Mouse (Mus musculus) adrenal gland, postnatal 25 days (tissue): ENCODE measurements at regions not wholly inside any gene's neighbourhood (a gene's known extent, or its start where the extent isn't known, plus 50 kb on each side); places are given as distances from the start of the nearest gene placed in this dataset.
"Not testable (repeated sequence)": the region's sequence is repeated elsewhere in the genome, so short reads cannot be mapped to it uniquely, and the experiment has no call there.

ENCODE experiments used
- DNase-seq: peaks from one replicate; pipeline ENCODE4 v3.0.0; 2021; ENCODE audit warnings: mixed read lengths

DNA sequence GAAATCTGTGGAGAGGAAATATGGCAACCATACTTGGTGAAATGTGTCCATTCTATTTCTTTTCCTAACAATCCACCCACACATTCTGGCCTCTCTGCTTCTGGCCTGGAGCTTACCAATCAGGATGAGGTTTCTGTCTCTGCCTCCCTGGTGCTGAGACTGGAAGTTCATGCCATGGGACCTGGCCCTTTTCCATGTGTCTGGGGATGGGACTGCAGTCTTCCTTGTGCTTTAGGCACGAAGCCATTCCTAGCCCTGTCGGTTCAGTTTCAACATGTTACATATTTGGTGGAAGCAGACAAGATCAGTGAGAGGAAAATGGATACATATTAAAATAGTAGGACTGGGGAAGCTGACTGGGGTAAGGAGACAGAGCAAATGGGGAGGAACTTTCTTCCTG, 100.2 kb upstream of the Tcerg1l start:
- DNase-seq: no peak

DNA sequence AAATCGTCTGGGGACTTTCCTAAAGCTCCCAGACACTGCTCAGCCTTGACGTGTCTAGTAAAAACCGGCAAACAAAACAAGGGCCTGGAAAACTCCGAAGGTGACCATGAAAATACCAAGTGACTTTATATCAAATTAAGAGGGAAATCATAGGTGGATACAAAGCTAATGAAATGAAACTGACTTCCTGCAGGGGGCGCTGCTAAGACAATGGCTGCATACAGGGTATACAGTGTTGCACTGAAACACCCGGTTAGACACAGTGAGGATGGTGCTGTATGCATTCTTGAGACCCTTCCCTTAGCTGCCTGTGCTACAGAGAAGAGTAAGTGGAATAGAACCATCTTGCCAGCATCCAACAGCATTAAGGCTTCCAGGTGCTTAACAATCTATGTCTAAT, 99.7 kb upstream of the Tcerg1l start:
- DNase-seq: peak; percentile 16

DNA sequence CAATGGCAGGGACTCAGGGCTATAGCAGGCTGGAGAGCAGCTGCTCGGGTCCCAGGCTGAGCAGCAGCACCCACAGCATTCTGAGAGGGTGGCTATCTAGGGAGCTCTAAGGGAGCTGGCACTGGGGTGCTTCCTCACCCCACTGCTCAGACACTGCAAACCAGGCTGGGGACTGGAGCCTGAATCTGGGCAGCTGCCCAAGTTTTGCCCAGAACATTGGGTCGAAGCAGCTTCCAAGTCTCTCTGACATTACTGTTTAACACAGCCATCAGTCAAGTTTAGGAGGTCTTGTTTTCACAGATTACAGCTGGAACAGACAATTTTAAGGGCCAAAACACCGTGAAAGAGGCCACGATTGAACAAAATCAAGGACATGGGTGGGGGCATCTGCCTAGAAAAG, 96.1 kb upstream of the Tcerg1l start:
- DNase-seq: no peak

DNA sequence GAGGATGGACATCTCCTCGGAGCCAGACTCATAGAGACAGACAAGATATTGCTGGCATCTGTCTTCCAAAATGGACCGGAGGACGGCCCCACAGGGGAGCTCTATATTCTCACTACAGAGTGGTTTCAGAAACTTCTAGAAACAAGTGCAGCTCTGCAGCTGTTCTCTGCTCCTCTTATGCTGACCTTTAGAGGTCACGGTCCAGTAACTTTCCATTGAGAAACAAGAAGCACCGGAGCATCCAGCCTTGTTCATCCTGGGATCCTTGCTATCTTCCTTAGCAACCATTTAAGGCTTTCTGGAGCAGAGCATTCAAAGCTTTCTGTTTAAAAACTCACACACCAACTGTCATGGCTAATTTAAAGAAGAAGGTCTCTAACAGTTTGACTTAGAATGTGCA, 94.7 kb upstream of the Tcerg1l start:
- DNase-seq: no peak

DNA sequence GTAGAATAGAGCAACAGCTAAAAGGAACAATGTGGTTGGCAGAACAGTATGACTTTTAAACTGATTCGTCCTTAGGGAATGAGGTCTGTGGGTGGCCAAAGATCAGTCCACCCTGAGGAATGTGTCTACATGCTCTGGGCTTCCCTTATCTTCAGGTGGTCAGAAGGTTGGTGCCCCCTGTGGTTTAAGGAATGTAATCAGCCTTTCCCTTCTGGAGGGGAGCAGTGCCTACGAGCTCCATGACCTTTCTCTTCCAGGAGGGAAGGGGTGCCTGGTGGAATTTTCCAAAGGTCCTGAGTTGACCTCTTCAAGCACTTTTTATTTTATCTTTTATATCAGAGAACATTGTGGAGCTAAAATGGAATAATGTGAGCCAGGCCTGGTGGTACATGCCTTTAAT, 91.9 kb upstream of the Tcerg1l start:
- DNase-seq: no peak

DNA sequence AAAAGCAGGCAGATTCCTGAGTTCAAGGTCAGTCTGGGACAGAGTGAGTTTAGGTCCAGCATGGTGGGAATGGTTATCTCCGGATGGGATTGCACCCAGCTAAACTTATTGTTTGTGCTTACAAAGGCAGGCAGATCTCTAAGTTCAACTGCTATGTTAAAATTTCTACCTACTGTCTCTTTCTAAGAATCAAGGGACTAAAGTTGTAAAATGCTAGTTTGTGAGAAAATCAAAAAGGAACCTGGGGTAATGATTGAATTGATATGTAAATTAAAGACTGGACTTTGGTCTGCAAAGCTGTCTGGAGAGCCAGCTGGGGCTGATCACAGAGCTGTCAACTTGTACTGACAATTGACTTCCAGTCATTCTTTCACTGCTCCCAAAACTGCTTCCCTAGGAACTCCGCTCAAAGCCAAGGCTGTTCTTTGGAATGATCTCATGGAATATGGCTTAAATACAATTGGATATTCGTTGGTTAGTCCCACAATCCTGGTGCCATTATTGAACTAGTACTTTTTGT, 90.7 kb upstream of the Tcerg1l start:
- DNase-seq: no peak

DNA sequence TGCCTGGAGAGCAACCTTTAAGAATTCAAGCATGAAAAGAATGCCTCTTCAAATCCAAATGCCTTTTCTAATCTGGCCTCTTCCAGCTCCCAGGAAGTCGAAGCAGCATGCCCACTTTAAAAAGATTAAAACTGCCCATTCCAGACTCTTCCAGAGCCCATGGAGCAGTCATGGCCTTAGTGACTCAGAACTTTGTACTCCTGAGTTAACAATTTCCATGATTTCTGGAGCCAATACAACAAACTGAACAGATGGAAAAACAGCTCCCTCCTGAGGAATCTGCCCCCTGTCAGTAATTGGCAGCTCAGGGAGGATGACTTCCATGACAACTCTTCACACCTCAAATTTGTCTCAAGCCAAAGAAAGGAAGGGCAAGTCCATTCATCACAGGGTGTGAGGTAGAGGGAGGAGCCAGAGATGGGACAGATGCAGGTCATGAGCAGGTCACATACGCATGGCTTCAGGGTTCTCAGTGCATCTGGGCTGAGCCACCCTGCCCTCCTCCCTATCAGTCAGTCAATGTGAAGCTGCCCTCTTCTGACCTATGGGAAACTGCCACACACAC, 75.4 kb upstream of the Tcerg1l start:
- DNase-seq: no peak

DNA sequence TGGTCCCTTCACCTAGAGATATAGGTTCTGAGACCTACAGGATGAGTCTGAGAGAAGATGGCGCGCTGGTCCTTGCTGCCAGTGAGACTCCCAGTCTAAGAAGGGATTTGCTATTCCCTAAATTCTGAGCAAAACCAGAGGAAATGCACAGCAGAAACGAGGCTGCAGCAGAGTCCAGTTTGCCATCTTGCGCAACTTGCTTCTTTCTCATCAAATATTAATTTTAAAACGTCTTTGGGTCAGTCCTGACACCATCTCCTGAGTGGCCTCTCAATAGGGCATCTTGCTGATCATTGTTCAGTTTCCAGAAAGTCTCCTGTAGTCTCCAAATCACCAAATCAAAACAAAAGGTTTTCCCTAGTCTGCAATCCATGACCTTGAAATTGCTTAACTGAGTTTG, 74.8 kb upstream of the Tcerg1l start:
- no peak for DNase-seq

DNA sequence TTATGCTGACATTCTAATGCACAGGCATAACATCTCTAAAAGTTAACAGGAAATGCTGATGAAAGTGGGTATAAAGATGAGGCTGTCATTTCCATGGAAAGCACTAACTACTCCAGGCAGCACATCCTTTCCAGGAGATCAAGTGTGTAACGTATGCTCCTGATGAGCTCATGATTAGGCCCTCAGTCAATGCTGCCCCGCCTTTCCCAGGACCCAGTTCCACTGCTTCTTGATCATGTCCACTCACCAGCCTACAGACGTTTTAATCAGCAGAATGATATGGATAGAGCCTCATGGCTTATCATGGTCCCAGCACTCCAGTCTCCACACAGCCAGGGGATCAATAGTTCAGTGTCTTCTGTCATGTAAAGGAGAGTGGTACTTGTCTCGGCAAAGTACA, 71.7 kb upstream of the Tcerg1l start:
- no peak for DNase-seq

DNA sequence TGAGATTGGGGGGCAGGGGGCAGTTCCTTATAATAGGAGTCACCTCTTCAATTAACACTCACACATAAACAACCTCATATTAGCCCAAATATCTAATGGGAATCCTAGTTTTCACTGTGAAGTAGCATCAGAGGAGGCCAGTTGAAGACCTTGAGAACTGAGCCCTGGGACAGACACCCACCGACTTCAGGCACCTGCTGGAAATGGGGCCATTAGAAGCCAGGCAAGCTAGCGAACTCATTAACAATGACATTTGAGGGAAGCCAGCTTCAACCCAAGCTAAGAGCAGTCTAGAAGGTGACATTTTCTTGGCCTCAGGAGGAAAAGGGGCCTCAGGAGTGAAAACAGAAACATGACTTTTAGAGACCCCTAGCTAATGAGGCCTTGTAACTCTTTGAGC, 70.9 kb upstream of the Tcerg1l start:
- no peak for DNase-seq

DNA sequence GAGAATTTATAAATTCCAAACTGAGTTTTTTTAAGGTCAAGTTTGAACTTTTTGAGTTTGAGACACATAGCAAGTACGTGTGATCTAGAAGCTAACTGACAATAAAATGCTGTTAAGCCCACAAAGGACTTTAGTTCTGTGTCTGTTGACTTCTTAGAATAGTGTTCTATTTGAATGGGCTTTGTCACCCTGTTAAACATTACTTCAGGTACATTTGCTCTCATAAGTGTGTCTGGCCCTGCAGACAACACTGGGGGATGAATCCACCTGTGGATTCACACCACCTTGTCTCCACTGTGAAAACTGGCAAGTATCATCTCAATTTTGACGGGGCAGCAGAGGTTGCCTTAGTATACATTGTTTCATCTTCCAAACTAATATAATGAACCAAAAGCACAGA, 70.5 kb upstream of the Tcerg1l start:
- DNase-seq: no peak

DNA sequence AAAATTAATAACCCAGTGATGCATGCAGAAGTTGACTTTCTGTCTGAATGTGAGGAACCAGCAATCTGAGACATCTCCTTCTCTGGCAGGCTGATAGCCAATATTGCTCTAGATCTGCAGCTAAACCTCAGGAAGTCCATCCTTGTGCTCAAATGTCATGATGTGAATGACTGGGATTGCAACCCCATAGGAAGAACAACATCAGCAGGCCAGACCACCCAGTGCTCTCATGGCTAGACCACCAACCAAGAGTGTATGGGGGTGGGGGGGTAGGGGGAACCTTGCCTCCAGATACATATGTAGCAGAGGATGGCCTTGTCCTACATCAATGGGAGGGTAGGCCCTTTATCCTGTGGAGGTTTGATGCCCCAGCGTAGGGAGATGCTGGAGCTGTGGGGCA, 69.9 kb upstream of the Tcerg1l start:
- no peak for DNase-seq

DNA sequence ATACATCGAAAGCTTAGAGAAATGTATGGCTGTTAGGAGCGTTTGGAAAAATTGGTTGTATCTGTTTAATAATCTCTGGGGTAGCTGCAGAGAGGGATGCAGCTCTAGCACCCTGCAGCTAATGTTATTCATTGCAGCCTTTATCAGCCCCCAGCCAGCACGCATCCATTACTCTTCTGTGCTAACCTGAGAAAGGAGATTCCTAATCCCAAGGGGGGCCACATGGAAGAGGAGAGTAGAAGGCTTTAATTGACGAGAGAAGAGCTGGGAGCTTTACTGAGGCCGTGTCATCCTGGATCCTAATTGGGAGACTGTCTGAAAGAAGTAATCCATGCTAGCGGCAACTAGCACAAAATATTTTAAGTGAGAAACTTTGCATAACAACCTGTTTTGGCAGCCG, 60.4 kb upstream of the Tcerg1l start:
- no peak for DNase-seq

DNA sequence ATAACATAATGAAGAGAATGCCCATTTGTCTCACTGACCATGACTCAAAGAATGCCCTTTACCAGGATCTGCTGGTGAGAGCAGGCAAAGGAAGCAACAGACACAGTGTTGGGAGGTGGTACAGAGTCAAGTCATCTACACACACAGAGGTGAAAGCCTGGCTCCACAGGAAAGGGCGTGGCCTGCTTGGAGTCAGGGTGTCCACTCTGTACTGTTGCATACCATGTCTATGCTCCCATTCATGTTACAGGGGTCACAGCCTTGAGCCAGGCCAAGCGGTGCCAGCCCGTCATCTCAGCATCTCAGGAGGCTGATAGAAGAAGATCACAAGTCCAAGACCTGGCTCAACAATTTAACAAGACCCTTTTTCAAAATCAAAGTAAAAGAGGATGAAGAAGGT, 57.8 kb upstream of the Tcerg1l start:
- no peak for DNase-seq

DNA sequence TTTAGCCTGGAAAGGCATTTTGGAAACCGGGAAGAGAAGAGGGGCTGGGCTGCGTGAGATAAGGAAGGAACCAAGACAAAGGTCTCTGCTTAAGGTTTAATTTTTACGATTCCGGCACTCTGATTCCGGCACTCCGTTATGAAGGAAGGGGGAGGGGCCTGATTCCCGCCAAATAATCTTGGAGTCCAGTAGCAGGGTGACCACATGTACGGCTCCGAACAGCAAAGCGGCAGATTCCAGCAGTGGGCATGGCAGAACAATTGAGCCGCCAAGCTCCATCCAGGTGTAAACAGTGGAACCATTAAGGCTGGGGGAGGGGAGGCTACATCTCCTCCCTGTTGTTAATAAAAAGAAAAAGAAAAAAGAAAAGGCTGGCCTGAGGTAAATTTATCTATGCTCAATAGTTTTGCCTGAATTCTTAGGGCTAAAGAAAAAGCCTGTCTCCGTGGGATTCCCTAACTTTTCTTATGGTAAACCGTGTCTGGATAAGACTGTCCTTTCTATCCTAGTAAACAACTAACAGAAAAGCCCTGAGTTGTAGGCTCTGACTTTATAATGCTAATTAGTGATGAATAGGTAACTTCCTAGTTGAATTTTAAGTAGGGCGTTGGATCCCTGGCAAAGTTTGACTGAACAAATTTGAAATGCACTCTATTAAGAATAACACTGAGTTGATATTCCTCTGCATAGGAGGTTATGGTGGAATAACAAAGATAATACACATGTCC, 57.1 kb upstream of the Tcerg1l start:
- not testable (repeated sequence) for DNase-seq

DNA sequence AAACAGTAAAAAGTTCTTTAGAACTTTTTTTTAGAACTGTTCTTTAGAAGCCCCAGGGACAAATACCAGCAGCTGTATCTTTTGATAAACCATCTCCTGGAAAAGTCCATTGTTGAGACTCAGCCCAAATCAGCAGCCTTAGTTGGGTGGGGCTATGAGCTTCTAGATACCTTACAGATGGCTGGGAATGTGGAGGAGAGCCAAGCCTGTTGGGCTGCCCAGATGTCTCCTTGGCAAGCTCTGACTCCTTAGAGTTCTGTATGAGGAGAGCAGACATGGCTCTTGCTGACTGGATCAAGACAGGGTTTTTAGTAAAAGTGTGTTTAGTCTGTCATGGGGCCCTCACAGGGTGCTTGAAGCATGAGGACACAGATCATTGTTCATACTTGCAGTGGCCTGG, 53.8 kb upstream of the Tcerg1l start:
- DNase-seq: no peak

DNA sequence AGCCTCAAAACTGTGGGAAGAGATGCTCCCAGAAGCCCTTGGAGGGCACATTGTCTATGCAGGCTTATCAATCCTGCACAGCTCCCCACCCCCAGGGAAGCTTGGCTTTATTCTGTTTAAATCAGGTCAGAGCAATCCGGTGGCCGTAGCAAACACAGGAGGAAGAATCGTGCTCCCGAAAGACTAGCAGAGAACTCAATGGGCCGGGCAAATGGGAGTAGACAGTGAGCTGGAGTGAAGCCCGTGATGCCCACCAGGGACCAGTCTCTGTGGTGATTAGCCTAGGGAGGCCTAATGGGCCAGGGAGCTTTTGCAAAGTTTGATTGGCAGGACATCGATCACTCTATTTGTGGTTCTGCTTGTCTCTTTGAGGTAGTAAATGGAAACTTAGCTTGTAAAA, 51.0 kb upstream of the Tcerg1l start:
- no peak for DNase-seq
